Mouse (Mus musculus): ENCODE measurements around the gene Hoxb8.
A peak's percentile ranks its signal among the peaks of the same experiment; 100 is the strongest.

Hoxb8 gene

GRCm38 (mm10) chr11:96284774-96285734, 3.3 kb downstream of the Hoxb8 start:
- no peak for DNase-seq (ENCODE audit: low read depth in 2 of 2, low spot score in 2 of 2)

GRCm38 (mm10) chr11:96285771-96286738, 4.3 kb downstream of the Hoxb8 start, which contains the start of gene Hoxb7:
TSS of gene Hoxb7 (plus strand) at chr11:96286623.
- DNase-seq (ENCODE audit: low read depth in 2 of 2, low spot score in 2 of 2): no peak

GRCm38 (mm10) chr11:96286739-96287385, 5.2 kb downstream of the Hoxb8 start:
- DNase-seq (ENCODE audit: low read depth in 2 of 2, low spot score in 2 of 2): no peak

GRCm38 (mm10) chr11:96287411-96287810, 5.7 kb downstream of the Hoxb8 start:
- DNase-seq (ENCODE audit: low read depth in 2 of 2, low spot score in 2 of 2): no peak

DNA sequence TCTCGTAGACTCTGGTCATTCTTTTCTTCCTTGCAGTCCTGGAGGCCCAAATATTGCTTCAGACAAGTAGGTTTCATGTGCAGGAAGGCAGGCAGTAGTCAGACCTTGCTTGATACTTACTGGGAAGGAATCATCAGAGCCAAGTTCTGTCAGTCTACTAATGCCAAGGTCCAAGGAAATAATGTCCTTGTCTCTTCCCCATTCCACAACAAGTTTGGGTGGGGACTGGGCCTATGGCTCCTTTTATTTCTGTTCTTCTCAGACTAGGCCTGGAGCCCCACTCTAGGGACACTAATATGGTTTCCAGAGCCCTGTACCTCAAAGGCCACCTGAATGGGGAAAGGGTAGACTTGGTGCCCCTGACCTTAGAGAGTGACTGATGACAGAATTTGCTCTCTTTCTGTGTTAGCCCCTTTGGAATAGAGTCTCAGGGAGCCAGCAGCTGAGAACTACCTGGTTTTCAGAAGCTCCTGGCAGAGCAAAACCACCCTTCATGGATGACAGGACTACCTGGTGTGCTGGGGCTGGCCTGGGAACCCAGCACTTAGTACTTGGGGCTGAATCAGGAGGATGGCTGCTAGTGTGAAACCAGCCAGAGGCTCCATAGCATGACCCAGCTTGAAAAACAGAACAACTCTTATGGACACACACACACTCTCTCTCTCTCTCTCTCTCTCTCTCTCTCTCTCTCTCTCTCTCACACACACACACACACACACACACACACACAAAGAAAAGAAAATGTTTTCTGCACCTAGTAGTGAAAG, 6.9 kb downstream of the Hoxb8 start:
- no peak for DNase-seq (ENCODE audit: low read depth in 2 of 2, low spot score in 2 of 2)

DNA sequence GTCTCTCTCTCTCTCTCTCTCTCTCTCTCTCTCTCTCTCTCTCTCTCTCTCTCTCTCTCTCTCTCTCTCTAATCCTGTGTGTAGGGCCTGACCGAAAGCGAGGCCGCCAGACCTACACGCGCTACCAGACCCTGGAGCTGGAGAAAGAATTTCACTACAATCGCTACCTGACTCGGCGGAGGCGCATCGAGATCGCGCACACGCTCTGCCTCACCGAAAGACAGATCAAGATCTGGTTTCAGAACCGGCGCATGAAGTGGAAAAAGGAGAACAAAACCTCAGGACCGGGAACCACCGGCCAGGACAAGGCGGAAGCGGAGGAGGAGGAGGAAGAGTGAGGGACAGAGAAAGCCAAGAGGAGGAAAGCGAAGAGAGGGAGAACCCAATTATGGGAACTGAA, 7.6 kb downstream of the Hoxb8 start:
- DNase-seq (ENCODE audit: low read depth in 2 of 2, low spot score in 2 of 2): no peak

GRCm38 (mm10) chr11:96289837-96290236, 8.1 kb downstream of the Hoxb8 start:
- no peak for DNase-seq (ENCODE audit: low read depth in 2 of 2, low spot score in 2 of 2)

DNA sequence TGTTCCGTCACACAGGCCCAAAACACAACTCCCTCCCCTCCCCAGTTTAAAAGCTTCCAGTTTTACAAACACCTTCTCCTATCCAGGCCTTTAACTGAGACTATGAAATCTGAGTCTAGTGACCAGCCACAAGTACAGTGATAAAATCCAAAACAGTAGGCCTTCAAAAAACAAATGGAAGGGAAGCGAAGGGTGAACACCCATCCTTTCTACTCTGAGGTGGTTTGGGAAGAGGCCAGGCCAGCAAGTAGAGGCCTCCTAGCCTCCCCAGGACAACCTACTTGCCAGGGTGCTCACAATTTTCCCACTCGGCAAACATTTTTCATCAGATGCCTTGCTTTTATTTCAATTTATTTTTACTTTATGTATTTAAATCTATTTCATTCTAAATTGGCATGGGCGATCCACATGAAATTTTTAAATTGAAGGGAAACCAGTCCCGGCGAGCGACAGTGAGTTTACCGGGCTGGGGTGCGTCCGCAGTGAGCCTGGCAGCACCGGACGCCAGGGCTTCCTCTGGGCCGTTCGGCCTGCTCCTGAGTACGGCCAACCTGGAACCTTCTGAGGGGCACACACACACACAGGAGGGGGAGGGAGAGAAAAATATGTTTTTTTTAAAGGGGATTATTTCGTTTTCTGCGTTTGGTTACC, 9.1 kb downstream of the Hoxb8 start:
- no peak for DNase-seq (ENCODE audit: low read depth in 2 of 2, low spot score in 2 of 2)

- no peak for DNase-seq (ENCODE audit: low read depth in 2 of 2, low spot score in 2 of 2)
Measured at GRCm38 (mm10) chr11:96291681-96292564, 10.2 kb downstream of the Hoxb8 start, which contains the start of gene Hoxb6. TSS of gene Hoxb6 (plus strand) at chr11:96292476.

DNA sequence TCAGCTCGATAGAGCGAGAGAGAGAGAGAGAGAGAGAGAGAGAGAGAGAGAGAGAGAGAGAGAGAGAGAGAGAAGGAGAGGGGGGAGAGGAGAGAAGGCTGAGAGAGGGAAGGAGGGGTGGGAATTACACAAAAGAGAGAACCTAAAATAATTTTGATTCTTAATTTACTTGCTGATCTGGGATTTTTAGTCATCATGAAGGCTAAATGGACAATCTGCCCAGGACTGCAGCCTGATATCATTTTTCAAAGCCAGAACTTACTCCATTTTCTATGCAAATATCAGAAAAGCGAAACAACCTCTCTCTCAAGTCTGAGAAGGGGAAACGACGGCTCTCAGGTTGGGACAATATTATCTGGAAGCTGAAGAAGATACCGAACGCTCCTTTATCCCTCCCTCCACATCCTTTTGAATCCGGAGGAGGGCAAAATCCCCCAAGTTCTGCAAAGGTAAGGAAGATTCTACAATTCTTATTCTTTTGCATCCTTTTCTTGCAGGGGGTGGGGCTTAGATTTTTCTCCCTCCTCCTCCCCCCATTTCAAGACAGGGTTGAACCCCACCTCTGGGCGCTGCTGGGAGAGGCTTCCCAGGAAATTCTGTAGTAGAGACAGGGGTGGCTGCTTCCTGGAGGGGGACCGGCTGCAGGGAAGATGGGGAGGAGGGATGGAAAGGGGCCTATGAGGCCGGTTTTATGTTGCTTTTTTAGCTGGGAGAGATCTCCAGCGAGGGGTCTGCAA, 11.0 kb downstream of the Hoxb8 start:
- DNase-seq (ENCODE audit: low read depth in 2 of 2, low spot score in 2 of 2): no peak

GRCm38 (mm10) chr11:96293302-96293921, 11.7 kb downstream of the Hoxb8 start:
- no peak for DNase-seq (ENCODE audit: low read depth in 2 of 2, low spot score in 2 of 2)

DNA sequence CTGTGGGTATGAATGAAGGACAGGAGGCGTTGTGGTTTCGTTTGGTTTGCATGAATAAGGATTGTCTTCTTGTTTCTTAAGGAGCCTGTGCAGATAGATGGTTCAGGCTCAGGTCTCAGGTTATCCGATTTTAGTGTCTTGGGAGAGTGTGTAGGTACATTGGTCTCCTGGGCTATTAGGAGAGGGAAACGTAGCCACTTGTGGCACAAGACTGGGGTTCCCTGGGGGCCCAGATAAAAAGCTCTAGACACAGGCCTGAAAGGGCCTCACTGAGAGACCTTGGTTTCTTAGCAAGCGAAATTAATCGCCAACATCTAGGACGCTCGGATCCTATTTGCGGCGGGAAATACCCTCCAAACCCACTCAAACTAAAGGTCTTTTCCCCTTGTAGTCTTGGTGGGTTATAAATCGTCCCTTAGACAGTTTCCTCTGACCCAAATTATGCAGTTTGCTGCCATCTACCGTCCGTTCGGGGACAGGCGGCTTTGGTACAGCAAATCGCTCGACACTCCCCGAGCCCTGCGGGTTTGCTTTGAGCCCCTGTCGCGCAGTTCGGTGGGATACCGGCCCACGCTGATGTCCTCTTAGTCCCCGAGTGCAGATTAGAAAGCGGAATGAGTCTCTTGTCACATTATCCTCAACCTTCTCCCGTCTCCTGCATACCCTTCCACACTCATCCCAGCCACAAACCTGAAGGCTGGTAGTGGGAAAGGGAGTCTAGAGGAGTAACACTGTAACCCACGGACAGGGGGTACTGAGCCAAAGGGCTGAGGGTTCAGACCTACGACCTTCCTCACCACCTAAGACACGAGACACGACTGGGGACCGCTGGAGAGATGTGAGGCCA, 12.8 kb downstream of the Hoxb8 start:
- DNase-seq (ENCODE audit: low read depth in 2 of 2, low spot score in 2 of 2): peak; percentile 68 to 86

DNA sequence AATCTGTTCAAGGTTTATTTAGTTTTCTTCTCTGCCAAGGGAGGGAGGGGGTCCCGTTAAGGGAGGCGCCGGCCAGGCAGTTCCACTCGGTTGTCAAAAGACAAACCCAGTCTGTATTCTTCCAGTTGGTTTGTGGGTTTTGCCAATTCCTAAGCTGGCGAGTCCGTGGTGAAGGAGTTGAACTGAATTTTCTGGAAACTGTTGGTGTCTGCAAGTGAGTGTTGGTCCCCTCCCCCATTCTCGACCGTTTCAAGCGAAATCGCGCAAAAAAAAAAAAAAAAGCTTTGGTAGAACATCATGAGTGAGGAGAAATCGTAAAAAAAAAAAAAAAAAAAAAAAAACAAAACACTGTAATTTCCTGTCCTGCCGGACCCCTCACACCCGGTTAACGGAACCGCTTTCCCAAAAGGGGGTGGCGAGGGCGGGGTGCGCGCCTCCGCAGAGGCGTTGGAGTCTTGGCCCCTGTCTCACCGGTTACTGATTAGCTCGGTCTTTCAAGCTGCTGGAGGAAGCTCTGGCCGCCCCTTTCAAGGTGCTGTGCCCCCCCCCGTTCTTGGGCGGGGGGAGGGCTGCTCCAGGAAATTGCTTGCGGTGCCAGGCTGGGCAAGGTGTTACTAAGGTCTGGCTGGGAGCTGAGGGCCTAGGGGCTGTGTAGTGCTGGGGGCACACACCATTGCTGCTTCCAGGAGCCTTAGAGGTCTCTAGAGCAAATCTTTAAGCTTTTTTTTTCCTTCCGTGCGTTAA, 13.6 kb downstream of the Hoxb8 start:
- no peak for DNase-seq (ENCODE audit: low read depth in 2 of 2, low spot score in 2 of 2)

- no peak for DNase-seq (ENCODE audit: low read depth in 2 of 2, low spot score in 2 of 2)
Measured at GRCm38 (mm10) chr11:96296997-96297396, 15.3 kb downstream of the Hoxb8 start.

GRCm38 (mm10) chr11:96297428-96297827, 15.7 kb downstream of the Hoxb8 start:
- no peak for DNase-seq (ENCODE audit: low read depth in 2 of 2, low spot score in 2 of 2)

Measured in CD8-positive naive resting alpha-beta T cell, adult 2 months (primary cell).